ENCODE assay signal across 18 mouse cellular contexts in genomic region chr19:41606208-41606987, GRCm38 (mm10). TPM values are rescaled to one million over a fixed set of nuclear protein-coding genes. Genes with fewer than 3 reads are reported as not detected.
DNase-seq lines count a peak whose midpoint lies in the region; ATAC-seq and TF ChIP-seq lines count a peak whose summit lies in the region.
"Had no signal": no experiment of that assay in that cellular context is flagged by ENCODE, and none has a peak within 500 bp of the region (broad histone marks: within the 10 kb centered on the region; RNA-seq: fewer than 3 reads in every experiment).

No protein-coding gene starts in this region.

- no peaks in the 10 kb centered on the region for H3K79me3 ChIP-seq in C2C12 (ENCODE audit: low read depth)

- H3K36me3 ChIP-seq in C2C12 (ENCODE audit: control insufficient read depth, insufficient read depth) = no peaks in the 10 kb centered on the region

- H3ac ChIP-seq in C2C12 (ENCODE audit: control insufficient read depth, insufficient read length, low read depth) = no peak overlapping the region

- ATAC-seq in frontal cortex, adult (ENCODE audit: low TSS enrichment) = peak; percentile 76
- ATAC-seq: forebrain, embryonic 13.5 days; hindbrain, postnatal 0 days had no signal

- no peaks in the 10 kb centered on the region for H3K79me2 ChIP-seq in C2C12 (ENCODE audit: control insufficient read depth, insufficient read depth)

- no peak for TF ChIP-seq CTCF in C2C12 (IDR thresholded peaks at IDR 0.05; ENCODE audit: control insufficient read depth, insufficient read depth, insufficient read length)

- peaks cover 3% of the 10 kb centered on the region for H3K27me3 ChIP-seq in C2C12 (ENCODE audit: control insufficient read depth, insufficient read depth, insufficient read length)
- H3K27me3 ChIP-seq: forebrain, embryonic 13.5 days; neural tube, embryonic 12.5 days had no signal

- no peak for DNase-seq in frontal cortex, postnatal 10 days (ENCODE audit: low spot score in 2 of 2)
- DNase-seq in layer of hippocampus, adult 18-20 months (ENCODE audit: low spot score in 2 of 2) = peak; percentile 63 to 71
- DNase-seq in layer of hippocampus, postnatal 10 days (ENCODE audit: low spot score in 2 of 2) = no peak
- DNase-seq in layer of hippocampus, adult 8-10 months (ENCODE audit: low spot score in 2 of 2) = peak; percentile 54 to 55
- DNase-seq in ovary, adult 18-20 months (ENCODE audit: low spot score) = no peak
- DNase-seq in embryo, embryonic 10.5 days (ENCODE audit: low spot score) = no peak
- DNase-seq: cerebellum, adult 2 months; cerebellum, postnatal 36 days; kidney, adult 18-20 months; lung, embryonic 14.5 days; spleen, adult 18-20 months had no signal

- H3K4me3 ChIP-seq in C2C12 (ENCODE audit: insufficient read depth, poor library complexity, severe bottlenecking) = no peak overlapping the region
- H3K4me3 ChIP-seq: erythroblast, embryonic 14.5 days; forebrain, embryonic 13.5 days; hindbrain, embryonic 10.5 days; neural tube, embryonic 12.5 days had no signal

TF ChIP-seq in C2C12, 6 proteins besides CTCF, POLR2A, EP300 and RAD21:
- TF ChIP-seq MYOD1 (IDR thresholded peaks at IDR 0.05; ENCODE audit: control insufficient read depth, insufficient read length, low read depth) = peak; percentile 5
- TF ChIP-seq MYOG (IDR thresholded peaks at IDR 0.05; ENCODE audit: control insufficient read depth, extremely low read depth, insufficient read length) = no peak

RNA-seq across cellular contexts. Expression of gene Gm340, which starts 24.2 kb away (rescaled TPM):
- 10 to 100 TPM; 12.0 to 12.6 TPM for total RNA-seq in layer of hippocampus, adult 18-20 months (2021)
- total RNA-seq in layer of hippocampus, postnatal 10 days (2021) = 10 to 100 TPM in 1 of 2 experiments, 1 to 10 TPM in 1; 9.4 to 11.4 TPM
- polyA plus RNA-seq in C2C12 (2012; fragmentation: generic; extraction: Trizol) = 2.1 TPM
- total RNA-seq in layer of hippocampus, adult 8-10 months (2022) = 10 to 100 TPM; 12.5 to 15.6 (median 13.9) TPM

Comparison
In these comparisons a context has a peak if more than half of its experiments do, and no peak if none do; other contexts are left out.
1. DNase-seq: peak in layer of hippocampus, adult 18-20 months (2 of 2) and layer of hippocampus, adult 8-10 months (2 of 2); none in frontal cortex, postnatal 10 days (0 of 2), layer of hippocampus, postnatal 10 days (0 of 2), ovary, adult 18-20 months (single experiment) and embryo, embryonic 10.5 days (single experiment).